Comparison of ENCODE assay signal across 9 mouse cellular contexts in the genomic region with DNA sequence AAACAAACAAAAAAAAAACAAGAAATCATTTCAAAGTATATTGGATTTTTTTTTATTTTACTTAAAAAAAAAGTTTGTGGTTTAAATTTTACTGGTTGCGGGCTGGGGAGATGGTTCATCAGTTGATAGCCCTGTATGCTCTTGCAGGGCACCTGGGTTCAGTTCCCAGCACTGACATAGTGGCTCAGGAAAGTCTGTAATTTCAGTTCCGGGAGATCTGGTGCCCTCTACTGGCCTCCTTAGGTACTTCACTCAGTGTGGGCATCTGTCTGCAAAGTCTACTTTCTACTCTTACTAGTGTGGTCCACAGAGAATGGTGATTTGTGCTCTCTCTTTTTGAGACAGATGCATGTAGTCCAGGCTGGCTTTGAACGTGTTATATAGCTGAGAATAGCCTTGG. TPM values are rescaled to one million over a fixed set of nuclear protein-coding genes. Genes with fewer than 3 reads are reported as not detected.
DNase-seq lines count a peak whose midpoint lies in the region; TF ChIP-seq lines count a peak whose summit lies in the region.
"Had no signal": no experiment of that assay in that cellular context is flagged by ENCODE, and none has a peak within 500 bp of the region (broad histone marks: within the 10 kb centered on the region; RNA-seq: fewer than 3 reads in every experiment).

No protein-coding gene starts in this region.

- intact Hi-C loops in left cerebral cortex, adult 2 months (cut with DNase I), result loop anchor here (1.0 kb wide), 1 partner anchor 90 kb away; no protein-coding TSS in a partner anchor
- intact Hi-C loops in left cerebral cortex, postnatal 14 days (cut with DNase I), result no loop called here

- no peak overlapping the region for H3K27ac ChIP-seq in left cerebral cortex, adult 2 months
- H3K27ac ChIP-seq: midbrain, embryonic 12.5 days had no signal

- H3K4me3 ChIP-seq in left cerebral cortex, adult 2 months, result no peak overlapping the region
- H3K4me3 ChIP-seq: midbrain, embryonic 12.5 days had no signal

- DNase-seq in adrenal gland, postnatal 10 days, result peak; percentile 42
- no peak for DNase-seq in adrenal gland, adult 8-10 months
- no peak for DNase-seq in left cerebral cortex, adult 2 months (ENCODE audit: extremely low spot score in 1 of 2, low spot score in 2 of 2)
- no peak for DNase-seq in left cerebral cortex, postnatal 14 days (ENCODE audit: low spot score in 2 of 2)
- DNase-seq in c-Kit-positive CD71-positive TER-119-negative erythroid progenitor cells, embryonic 14.5 days (ENCODE audit: low read depth), result peak; percentile 56
- peak; percentile 76 for DNase-seq in naive thymus-derived CD4-positive, alpha-beta T cell, adult 2 months (ENCODE audit: low read depth)
- DNase-seq in ovary, postnatal 10 days (ENCODE audit: low spot score), result no peak
- DNase-seq in ovary, postnatal 14 days (ENCODE audit: low spot score), result no peak

- TF ChIP-seq CTCF in left cerebral cortex, adult 2 months (IDR thresholded peaks at IDR 0.05), result peak; percentile 58

RNA-seq across cellular contexts. Expression of a gene that starts 7.4 kb away (rescaled TPM):
- total RNA-seq in adrenal gland, postnatal 10 days (2021), result 1 to 10 TPM; 1.6 to 3.5 TPM
- 1 to 10 TPM; 1.7 to 4.8 (median 2.6) TPM for total RNA-seq in adrenal gland, adult 8-10 months (2022)
- total RNA-seq in left cerebral cortex, adult 2 months (2021), result 1 to 10 TPM; 9.2 to 9.9 TPM
- 1 to 10 TPM; 8.8 to 8.9 TPM for total RNA-seq in left cerebral cortex, postnatal 14 days (2021)

RNA-seq across cellular contexts. Expression of a gene that starts 12.9 kb away (rescaled TPM):
- 100 to 1,000 TPM in 1 of 2 experiments, 10 to 100 TPM in 1; 84.0 to 117 TPM for total RNA-seq in adrenal gland, postnatal 10 days (2021)
- 10 to 100 TPM; 59.3 to 80.6 (median 74.3) TPM for total RNA-seq in adrenal gland, adult 8-10 months (2022)
- 100 to 1,000 TPM; 247 to 298 TPM for total RNA-seq in left cerebral cortex, adult 2 months (2021)
- total RNA-seq in left cerebral cortex, postnatal 14 days (2021), result 100 to 1,000 TPM; 217 to 226 TPM

Comparison
In these comparisons a context has a peak if more than half of its experiments do, and no peak if none do; other contexts are left out.
1. DNase-seq: peak in adrenal gland, postnatal 10 days (single experiment), c-Kit-positive CD71-positive TER-119-negative erythroid progenitor cells, embryonic 14.5 days (single experiment) and naive thymus-derived CD4-positive, alpha-beta T cell, adult 2 months (single experiment); none in adrenal gland, adult 8-10 months (single experiment), left cerebral cortex, adult 2 months (0 of 2), left cerebral cortex, postnatal 14 days (0 of 2), ovary, postnatal 10 days (single experiment) and ovary, postnatal 14 days (single experiment).